Mouse (Mus musculus) small intestine, adult 2 months (tissue): Measurements from ENCODE around the gene Tpcn1. TPM values are rescaled to one million over a fixed set of nuclear protein-coding genes. Genes with fewer than 3 reads are reported as not detected.
A peak's percentile ranks its signal among the peaks of the same experiment; 100 is the strongest.

ENCODE experiments used
- H3K27ac ChIP-seq: fragments of 200-500 bp; 2 replicates; pipeline ENCODE4 v1.5.1; 2012; ENCODE audit warnings: low read depth, low read length, control low read depth, inconsistent platforms; ENCODE audit not compliant: insufficient read depth
- H3K27me3 ChIP-seq: fragments of 200-500 bp; 2 replicates; pipeline ENCODE4 v1.6.1; 2012; ENCODE audit warnings: mild to moderate bottlenecking, moderate library complexity, low read length, inconsistent platforms; ENCODE audit not compliant: control insufficient read depth, insufficient read depth
- H3K36me3 ChIP-seq: fragments of 200-500 bp; 2 replicates; pipeline ENCODE4 v1.6.1; 2012; ENCODE audit warnings: mild to moderate bottlenecking, low read length, control low read depth, inconsistent platforms; ENCODE audit not compliant: control insufficient read depth, insufficient read depth
- H3K4me1 ChIP-seq: fragments of 200-500 bp; 2 replicates; pipeline ENCODE4 v1.6.1; 2012; ENCODE audit warnings: low read length, inconsistent platforms, mixed read lengths; ENCODE audit not compliant: control insufficient read depth, insufficient read depth, insufficient read length
- H3K4me3 ChIP-seq: fragments of 200-500 bp; 2 replicates; pipeline ENCODE4 v1.5.1; 2012; ENCODE audit warnings: low read depth, mild to moderate bottlenecking, control low read depth, inconsistent platforms, low read length, moderate library complexity
- CTCF ChIP-seq: fragments of 200-500 bp; IDR thresholded peaks from 2 replicates; pipeline ENCODE4 v1.5.1; 2012; ENCODE audit warnings: low read depth, mild to moderate bottlenecking, control low read depth, inconsistent platforms, low read length, moderate library complexity, mixed read lengths; ENCODE audit not compliant: insufficient replicate concordance, insufficient read length; ENCODE audit errors: extremely low read depth
- POLR2A ChIP-seq: fragments of 200-500 bp; IDR thresholded peaks from 2 replicates; pipeline ENCODE4 v1.6.1; 2012; ENCODE audit warnings: low read depth, mild to moderate bottlenecking, control low read depth, inconsistent platforms, low read length, moderate library complexity
- WGBS: fragments of 180-500 bp; shearing (Covaris S2); methylation state at CpG from one replicate; pipeline ENCODE4 v1.1.7; 2018; 5-methylcytosine and 5-hydroxymethylcytosine counted together
- polyA plus RNA-seq: library from polyadenylated mRNA; depleted of rRNA; stranded (reverse); fragments of >200 nt; gene quantifications from 2 replicates; pipeline ENCODE4 v1.2.3, GENCODE M21; 2012

The Tpcn1 gene
- polyA plus RNA-seq, 1 experiment = 115 TPM

- WGBS = 11% methylated on average over 17 of the region's 17 CpGs
- peak overlapping the region; percentile 77 for H3K4me3 ChIP-seq
- TF ChIP-seq CTCF (no peak), POLR2A (peak; percentile 11; the same call in 1 of the 2 replicates)
- peaks cover 18% of the 10 kb centered on the region for H3K4me1 ChIP-seq
- H3K36me3 ChIP-seq = peaks cover 26% of the 10 kb centered on the region
- H3K27ac ChIP-seq = peak overlapping the region; percentile 92
- H3K27me3 ChIP-seq = no peaks in the 10 kb centered on the region
Observed at GRCm38 (mm10) chr5:120586741-120587615, 1.5 kb downstream of the Tpcn1 start.

GRCm38 (mm10) chr5:120584968-120585367, 3.5 kb downstream of the Tpcn1 start:
- no peak overlapping the region for H3K27ac ChIP-seq
- H3K36me3 ChIP-seq = peaks cover 36% of the 10 kb centered on the region
- TF ChIP-seq CTCF (no peak), POLR2A (no peak)
- H3K4me1 ChIP-seq = peaks cover 21% of the 10 kb centered on the region
- H3K4me3 ChIP-seq = no peak overlapping the region
- WGBS = 80% methylated on average over 15 of the region's 15 CpGs
- no peaks in the 10 kb centered on the region for H3K27me3 ChIP-seq

GRCm38 (mm10) chr5:120583511-120583910, 5.0 kb downstream of the Tpcn1 start:
- Histone ChIP-seq H3K27ac (no peak overlapping the region), H3K27me3 (no peaks in the 10 kb centered on the region), H3K36me3 (peaks cover 38% of the 10 kb centered on the region), H3K4me1 (peaks cover 29% of the 10 kb centered on the region), H3K4me3 (no peak overlapping the region)
- WGBS = 85% methylated on average over 4 of the region's 4 CpGs
- no peak for TF ChIP-seq POLR2A
- no peak for TF ChIP-seq CTCF

- Histone ChIP-seq H3K27ac (peak overlapping the region; percentile 12; the same call in 1 of the 2 replicates), H3K27me3 (no peaks in the 10 kb centered on the region), H3K4me3 (no peak overlapping the region), H3K36me3 (peaks cover 38% of the 10 kb centered on the region), H3K4me1 (peaks cover 43% of the 10 kb centered on the region)
- 77% methylated on average over 9 of the region's 9 CpGs for WGBS
- TF ChIP-seq POLR2A (no peak), CTCF (no peak)
Observed at GRCm38 (mm10) chr5:120582002-120582401, 6.5 kb downstream of the Tpcn1 start.

- Histone ChIP-seq H3K27me3 (no peaks in the 10 kb centered on the region), H3K4me1 (peaks cover 41% of the 10 kb centered on the region), H3K27ac (peak overlapping the region; percentile 68), H3K4me3 (no peak overlapping the region), H3K36me3 (peaks cover 38% of the 10 kb centered on the region)
- no peak for TF ChIP-seq POLR2A
- no peak for TF ChIP-seq CTCF
- 88% methylated on average over 26 of the region's 26 CpGs for WGBS
Observed at GRCm38 (mm10) chr5:120579898-120580626, 8.4 kb downstream of the Tpcn1 start.

- Histone ChIP-seq H3K27me3 (no peaks in the 10 kb centered on the region), H3K4me1 (peaks cover 38% of the 10 kb centered on the region), H3K27ac (peak overlapping the region; percentile 68), H3K36me3 (peaks cover 31% of the 10 kb centered on the region), H3K4me3 (peak overlapping the region; percentile 6)
- WGBS = 52% methylated on average over 26 of the region's 26 CpGs
- TF ChIP-seq CTCF (no peak), POLR2A (no peak)
Observed at GRCm38 (mm10) chr5:120579211-120579897, 9.1 kb downstream of the Tpcn1 start.
